Mouse (Mus musculus) layer of hippocampus, postnatal 14 days (tissue): Measurements from ENCODE around the gene Polr2c. TPM values are rescaled to one million over a fixed set of nuclear protein-coding genes. Genes with fewer than 3 reads are reported as not detected.

Source experiments
- DNase-seq, 2 experiments: peaks; one replicate each; pipeline ENCODE4 v3.0.0; 2021 to 2022; ENCODE audit warnings: low spot score in 2 of 2, mixed read lengths in 1 of 2
- total RNA-seq, 2 experiments: library from RNA; stranded (reverse); gene quantifications; 2 replicates each; pipeline ENCODE4 v1.2.3; 2021

The Polr2c gene
- total RNA-seq, 2 experiments from 2014 or later: 50.0 to 57.8 TPM

- no peak for DNase-seq
Measured at GRCm38 (mm10) chr8:94875871-94876150, 18.6 kb downstream of the Polr2c start.

DNA sequence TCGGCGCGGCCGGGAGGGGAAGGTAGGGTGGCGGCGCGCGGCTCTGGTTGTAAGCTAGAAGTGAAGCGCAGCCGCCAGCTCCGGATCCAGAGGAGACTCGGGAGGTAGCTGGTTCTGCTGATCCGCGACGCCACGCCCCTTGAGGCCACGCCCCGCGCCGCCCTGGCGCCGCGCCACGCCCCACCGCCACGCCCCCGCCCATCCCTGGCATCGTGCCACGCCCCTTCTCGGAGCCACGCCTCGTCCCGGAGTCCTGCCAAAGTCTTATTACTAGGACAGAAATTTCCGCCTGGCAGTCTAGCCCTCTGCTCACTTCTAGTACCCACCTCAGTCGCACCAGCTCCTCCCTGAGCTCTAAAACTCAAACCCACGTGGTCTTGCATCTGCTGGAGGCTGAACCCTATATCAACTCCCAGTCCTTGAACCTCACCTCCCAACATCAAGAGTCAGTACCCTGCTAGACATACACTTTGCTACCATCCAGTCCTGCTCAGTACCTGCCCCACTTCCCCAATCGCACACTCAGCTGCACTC lies 19.0 kb downstream of the Polr2c start, which contains the start of gene Dok4:
TSS of gene Dok4 (minus strand) at position 134 of the 534 bp plus-strand sequence.
- DNase-seq: peak in 1 of 2 experiments; percentile 45

DNA sequence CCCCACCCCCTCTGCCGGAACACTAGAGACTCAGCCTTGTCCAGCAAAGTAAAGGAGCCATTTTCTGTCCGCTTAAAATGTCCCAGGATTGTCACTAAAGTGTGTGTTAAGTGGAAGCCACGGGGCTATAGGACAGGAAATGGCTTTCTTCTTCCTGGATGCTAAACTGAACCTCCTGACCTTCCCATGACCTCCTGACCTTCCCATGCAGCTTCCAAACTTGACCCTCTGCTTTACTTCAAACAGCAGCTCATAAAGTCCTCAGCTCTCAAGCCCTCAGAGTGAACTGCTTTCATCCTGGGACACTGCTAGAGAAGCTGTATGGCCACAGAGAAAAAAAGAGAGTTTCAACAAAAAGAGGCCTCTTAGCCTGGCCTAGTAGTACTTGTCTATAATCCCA lies 19.6 kb downstream of the Polr2c start:
- no peak for DNase-seq

GRCm38 (mm10) chr8:94880742-94881141 lies 23.5 kb downstream of the Polr2c start:
- no peak for DNase-seq

GRCm38 (mm10) chr8:94888383-94889036 lies 31.3 kb downstream of the Polr2c start:
- no peak for DNase-seq

GRCm38 (mm10) chr8:94892917-94893316 lies 35.7 kb downstream of the Polr2c start:
- DNase-seq: no peak

DNA sequence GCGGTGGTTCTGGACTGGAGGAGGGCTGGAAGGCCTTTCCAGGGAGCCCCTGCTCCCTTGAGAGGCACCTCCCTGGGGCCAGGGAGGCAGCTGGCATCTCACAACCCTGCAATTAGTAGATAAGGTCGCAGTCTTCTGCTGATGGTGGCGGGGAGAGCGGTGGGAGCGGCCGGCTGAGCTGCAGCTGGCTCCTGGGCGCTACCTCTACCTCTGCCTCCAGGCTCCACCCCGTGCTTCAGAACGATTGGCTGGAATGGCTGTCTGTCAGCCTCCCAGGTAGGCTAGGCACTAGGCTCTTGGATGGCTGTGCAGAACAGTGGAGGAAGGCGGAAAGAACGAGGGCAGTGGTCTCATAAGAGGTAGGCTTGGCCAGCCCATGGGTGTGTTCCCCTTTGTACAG lies 42.0 kb downstream of the Polr2c start:
- no peak for DNase-seq

DNA sequence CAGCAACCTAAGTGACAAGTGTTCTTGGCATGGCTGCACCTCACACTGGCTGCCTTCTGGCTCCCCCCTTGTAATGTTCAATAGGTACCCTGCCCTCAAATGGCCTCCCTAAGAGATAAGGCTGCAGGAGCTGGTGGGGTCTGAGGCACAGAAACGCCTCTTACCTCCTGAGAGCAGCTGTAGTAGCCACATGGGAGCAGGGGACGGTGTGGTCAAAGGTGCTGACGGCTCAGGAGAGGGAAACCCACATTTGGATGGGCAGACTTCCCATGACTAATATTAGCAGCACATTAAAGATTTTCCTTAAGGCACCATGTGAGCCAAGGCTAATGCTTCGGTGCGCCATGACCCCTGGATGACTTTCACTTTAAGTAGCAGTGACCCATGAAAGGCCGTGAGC lies 43.4 kb downstream of the Polr2c start:
- no peak for DNase-seq

DNA sequence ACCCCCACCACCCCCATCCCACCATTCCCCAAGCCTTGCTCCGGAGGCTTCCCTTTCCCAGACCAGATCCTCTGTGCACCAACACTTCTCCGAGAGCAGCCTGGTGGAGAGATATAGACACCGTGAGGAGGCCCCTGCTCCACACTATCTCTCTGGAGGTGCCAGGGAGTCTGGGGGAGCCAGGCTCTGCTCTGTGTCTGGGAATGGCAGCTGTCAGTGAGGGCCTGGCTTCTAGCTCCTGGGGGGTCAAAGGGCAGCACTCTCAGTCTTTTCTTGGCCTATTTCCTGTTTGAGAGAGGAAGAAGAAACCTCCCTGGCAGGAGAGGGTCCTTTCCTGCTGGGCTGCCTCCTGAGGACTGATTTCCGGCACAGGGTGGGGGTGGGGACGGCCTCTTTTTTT lies 43.8 kb downstream of the Polr2c start:
- DNase-seq: no peak

GRCm38 (mm10) chr8:94903709-94904108 lies 46.5 kb downstream of the Polr2c start:
- no peak for DNase-seq

- DNase-seq: peak; percentile 43 to 47
Measured at GRCm38 (mm10) chr8:94904450-94905175, 47.4 kb downstream of the Polr2c start.

- no peak for DNase-seq
Measured at GRCm38 (mm10) chr8:94907591-94908300, 50.5 kb downstream of the Polr2c start.

GRCm38 (mm10) chr8:94908847-94909246 lies 51.6 kb downstream of the Polr2c start:
- DNase-seq: peak; percentile 66 to 67

- DNase-seq: peak; percentile 28 to 45
Measured at GRCm38 (mm10) chr8:94913061-94913660, 55.9 kb downstream of the Polr2c start.

GRCm38 (mm10) chr8:94914256-94914655 lies 57.0 kb downstream of the Polr2c start:
- DNase-seq: no peak

- peak in 1 of 2 experiments; percentile 8 for DNase-seq
Measured at GRCm38 (mm10) chr8:94914701-94915101, 57.5 kb downstream of the Polr2c start.

DNA sequence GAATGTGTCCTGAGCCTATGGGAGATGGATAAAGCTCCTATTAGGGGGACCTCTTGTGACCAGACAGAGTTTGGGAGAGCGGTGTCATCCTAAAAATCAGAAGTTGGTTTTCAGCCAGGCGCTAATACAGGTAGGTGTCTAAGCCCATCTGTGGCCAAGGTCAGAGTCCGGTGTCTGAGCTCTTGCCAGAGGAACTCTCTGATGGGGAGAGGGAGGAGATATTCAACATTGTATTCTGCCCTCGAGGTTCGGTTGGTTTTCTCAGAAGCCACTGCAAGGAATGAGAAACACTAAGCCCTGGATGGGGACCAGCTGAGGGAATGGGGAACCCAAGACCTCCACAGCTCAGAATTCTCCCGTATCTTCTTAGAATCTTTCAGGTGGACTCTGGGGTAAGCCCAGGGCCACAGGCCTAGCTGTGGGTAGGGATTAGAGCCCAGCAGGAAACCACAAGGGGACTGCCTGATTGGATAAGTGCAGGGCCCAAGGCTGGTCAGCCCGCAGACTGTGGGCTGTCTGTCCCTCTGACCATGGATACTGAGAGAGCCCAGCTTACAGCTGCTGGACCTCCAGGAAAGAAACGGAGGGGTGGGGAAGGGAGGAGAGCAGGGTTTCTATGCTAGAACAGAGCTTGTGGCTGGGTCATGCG lies 59.2 kb downstream of the Polr2c start:
- no peak for DNase-seq

GRCm38 (mm10) chr8:94916960-94917324 lies 59.7 kb downstream of the Polr2c start:
- no peak for DNase-seq

DNA sequence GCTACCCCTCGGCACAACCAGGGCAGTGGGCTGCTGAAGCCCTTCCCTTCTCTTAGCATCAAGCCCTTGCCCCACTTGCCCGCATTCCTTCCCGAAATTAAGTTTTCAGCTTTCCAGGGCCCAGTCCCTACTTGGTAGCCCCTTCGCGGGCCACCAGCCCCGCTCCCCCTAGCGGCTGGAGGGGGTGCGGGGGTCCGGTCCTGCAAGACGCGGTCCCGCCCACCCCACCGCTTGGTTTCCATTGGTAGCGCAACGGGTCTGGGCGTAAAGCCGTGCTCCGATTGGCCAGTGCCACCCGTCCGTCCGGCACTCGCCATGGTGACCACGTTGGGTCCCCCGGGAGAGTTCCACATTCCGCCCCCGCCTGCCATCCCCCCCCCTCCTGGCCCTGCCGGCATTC lies 60.1 kb downstream of the Polr2c start:
- DNase-seq: peak; percentile 82 to 86

- DNase-seq: no peak
Measured at GRCm38 (mm10) chr8:94917851-94918495, 60.7 kb downstream of the Polr2c start, which contains the start of gene Ccdc102a. TSS of gene Ccdc102a (minus strand) at chr8:94918098.
